Mouse (Mus musculus): ENCODE measurements at regions not wholly inside any gene's neighbourhood (a gene's known extent, or its start where the extent isn't known, plus 50 kb on each side); places are given as distances from the start of the nearest gene placed in this dataset.

DNA sequence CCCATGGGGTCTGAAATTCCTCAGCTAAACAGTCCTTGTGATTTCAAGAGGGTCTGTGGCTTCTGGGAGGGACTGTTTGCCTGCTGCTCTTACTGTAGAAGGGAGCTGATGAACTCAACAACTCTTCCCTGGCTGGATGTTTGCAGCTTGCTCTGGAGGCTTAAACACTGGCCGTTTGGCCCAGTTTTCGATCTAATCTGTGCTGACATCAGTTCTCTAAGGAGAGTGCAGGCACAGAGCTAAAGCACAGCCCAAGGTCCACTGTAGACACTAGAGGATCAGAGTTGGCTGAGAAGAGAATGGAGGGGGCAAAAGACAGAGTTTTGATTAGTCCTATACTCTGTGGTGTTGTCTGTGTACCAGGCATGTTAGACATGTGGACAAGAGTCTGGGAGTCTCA lies 490.1 kb downstream of the Nedd1 start:
- DNase-seq (ENCODE audit: low read depth): no peak

- DNase-seq (ENCODE audit: low read depth): no peak
These were observed 496.4 kb downstream of the Nedd1 start for GRCm38 (mm10) chr10:92225818-92226217.

- DNase-seq (ENCODE audit: low read depth): no peak
These were observed 497.1 kb downstream of the Nedd1 start for GRCm38 (mm10) chr10:92225071-92225470.

DNA sequence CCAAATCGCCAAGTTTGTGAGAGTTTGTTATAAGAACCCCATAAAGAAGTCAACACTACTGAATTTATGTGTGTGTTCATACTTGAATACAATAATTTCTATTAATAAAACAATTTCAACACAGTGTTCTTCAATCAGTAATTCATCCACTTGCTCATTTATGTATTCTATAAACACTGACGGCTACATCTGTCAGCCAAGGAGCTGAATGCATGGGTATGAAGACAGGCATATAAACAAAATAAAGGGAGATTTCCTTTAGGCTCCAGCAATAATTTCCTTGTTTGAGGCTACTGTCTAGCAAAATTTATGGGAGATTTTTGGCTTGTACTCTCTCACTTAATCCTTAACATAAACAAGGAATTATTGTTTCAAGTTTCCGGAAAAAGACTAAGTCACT lies 502.9 kb downstream of the Nedd1 start:
- no peak for DNase-seq (ENCODE audit: low read depth)

GRCm38 (mm10) chr10:92170856-92171255 lies 551.4 kb downstream of the Nedd1 start:
- no peak for DNase-seq (ENCODE audit: low read depth)

DNA sequence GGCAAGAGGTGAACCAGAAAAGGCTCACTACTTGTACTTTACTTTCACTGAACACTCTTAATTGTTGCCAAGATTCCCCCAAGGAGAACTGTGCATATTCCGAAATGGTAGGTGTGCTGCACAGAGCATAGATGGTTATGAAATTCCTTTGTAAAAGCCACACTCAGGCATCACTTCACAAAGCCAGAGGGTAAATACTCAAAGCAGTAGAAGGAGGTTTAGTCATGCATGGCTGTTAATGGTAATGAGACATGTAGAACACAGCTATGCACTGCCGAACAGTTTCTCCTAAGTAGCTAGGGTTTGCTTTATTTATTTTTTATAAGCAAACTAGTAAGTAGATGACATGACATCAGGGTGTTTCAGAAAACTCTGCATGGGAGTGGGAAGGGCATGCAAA lies 556.2 kb downstream of the Nedd1 start:
- no peak for DNase-seq (ENCODE audit: low read depth)

DNA sequence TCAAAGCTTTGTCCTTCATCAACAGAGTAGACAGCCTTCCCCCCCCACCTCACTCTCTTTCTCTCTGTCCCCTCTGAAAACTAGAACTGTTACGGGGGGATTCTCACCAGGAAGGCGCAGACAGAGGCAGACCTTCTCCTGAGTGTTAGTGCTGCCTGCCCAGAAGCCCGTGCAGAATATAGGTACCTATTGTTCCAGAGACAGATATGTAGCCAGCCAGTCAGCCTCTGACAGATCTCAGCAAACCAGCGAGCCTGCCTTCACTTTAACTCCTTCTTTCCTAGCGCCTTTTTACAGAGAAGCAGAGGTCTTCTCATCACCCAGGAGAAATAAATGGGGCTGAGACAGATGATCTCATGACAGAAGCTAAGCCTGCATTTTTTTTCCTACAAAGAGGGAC lies 557.2 kb downstream of the Nedd1 start:
- DNase-seq (ENCODE audit: low read depth): no peak

- no peak for DNase-seq (ENCODE audit: low read depth)
These were observed 557.6 kb downstream of the Nedd1 start for GRCm38 (mm10) chr10:92164648-92164960.

DNA sequence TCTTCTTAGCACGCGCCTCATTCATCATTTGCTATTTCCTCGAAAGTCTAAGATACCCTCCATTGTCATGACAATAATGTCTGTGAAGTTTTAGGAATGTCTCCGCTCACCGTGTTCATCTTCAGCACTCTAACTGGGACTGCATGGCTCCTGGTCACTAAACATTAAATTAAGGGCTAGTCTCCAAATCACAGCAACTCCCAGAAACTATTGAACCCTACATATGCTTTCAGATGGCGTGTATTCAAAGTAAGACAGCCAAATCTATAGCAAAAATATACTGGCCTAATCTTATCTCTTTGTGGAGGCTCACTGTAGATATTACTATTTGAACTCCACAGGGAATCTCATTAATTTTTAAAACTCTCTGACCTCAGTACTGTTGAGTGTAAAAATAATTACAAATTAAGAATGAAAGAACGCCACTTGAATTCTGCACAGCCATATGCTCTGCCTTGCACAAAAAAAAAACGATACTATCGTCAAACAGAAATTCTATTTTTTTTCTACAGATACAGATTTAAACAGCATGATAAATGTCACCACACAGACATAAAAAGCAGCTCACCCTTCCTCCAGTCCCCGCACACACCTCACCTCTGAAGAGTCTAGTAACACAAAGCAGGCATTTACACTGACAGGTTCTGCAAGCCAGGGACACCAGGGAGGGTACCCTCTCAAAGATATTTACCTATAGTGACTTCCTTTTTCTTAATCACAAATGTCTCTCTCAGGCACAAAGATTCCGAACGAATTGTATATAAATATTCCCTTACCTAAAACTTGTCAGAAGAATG lies 558.2 kb downstream of the Nedd1 start:
- DNase-seq (ENCODE audit: low read depth): no peak

DNA sequence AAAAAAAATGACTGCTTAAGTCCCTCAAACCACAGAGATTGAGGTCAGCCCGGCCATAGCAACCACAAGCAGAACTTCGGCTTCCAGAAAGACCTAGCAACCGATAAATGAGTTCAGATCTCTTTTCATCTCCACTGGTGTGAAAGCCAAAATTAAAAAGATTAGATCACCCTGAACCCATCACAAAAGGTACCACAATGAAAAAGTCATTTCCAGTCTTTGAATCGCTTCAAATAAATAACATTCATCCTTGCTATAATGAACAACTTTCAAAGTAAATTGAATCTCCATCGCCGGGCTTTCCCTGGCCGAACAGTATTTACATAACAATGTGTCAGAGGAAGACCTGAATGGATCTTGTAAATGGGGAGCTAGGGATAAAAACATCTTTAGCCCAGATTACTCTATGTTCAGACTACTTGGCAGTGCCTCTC lies 559.1 kb downstream of the Nedd1 start:
- no peak for DNase-seq (ENCODE audit: low read depth)

DNA sequence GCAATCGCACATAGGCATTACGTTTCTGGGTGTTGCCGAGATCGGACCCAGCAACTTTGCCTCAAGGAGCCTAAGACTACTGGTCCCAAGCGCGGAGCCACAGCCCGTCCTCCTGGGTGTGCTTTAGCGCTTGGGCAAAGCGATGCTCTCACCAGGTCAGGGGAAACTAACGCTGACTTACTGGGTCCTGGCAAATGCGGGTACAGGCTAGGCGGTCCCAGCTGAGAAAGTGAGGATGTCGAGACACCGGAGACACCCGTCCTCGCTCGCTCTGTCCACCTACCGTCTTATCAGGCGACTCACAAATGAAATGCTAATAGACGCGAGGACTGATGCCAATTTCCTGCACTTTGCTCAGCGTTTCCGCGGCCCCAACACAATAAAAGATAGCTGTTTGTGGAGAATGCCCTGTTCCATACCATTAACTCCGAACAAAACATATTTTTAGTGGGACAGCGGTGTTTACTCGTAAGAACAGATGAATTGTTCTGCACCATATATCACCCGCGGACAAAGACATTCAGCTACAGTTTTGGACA lies 559.7 kb downstream of the Nedd1 start:
- no peak for DNase-seq (ENCODE audit: low read depth)

DNA sequence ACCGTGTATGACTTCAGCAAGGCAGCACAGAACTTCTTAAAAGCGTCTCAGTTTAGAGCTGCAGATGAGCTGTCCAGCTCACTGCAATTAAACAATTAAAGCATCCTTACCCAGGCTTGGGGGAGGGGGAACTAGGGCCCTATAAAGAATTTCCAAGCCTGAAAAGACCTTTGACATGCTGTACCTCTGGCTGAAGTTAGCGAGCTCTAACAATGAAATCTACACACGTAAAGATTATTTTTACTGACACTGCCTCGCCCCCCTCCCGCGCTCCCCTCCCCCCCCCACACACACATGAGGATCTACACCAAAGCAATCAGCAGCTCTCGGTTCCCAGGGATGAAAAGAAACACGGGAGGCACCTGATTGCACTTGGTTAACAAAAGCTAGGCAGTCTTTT lies 560.7 kb downstream of the Nedd1 start:
- no peak for DNase-seq (ENCODE audit: low read depth)

- DNase-seq (ENCODE audit: low read depth): no peak
These were observed 576.0 kb downstream of the Nedd1 start for GRCm38 (mm10) chr10:92146263-92146662.

DNA sequence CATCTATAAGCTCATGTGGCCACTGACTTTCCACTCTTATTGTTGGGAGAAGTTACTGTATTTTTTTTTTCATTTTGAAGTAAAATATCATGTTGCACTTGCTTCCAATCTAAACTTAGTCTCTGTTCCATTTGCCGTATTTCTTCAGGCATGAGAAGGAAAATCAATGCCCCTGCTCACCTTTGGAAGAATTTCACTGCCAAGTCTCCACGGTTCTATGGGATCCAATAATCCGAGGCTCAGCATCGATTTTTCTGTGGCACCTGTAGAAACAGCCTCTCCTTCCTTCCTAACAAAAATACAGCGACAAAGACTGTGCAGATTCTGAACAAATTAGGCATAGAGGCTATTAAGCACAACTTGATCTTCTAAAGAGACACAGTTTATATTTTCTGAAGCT lies 586.7 kb downstream of the Nedd1 start:
- DNase-seq (ENCODE audit: low read depth): no peak

GRCm38 (mm10) chr10:92112790-92113189 lies 609.4 kb downstream of the Nedd1 start:
- DNase-seq (ENCODE audit: low read depth): no peak

GRCm38 (mm10) chr10:92106331-92106730 lies 615.9 kb downstream of the Nedd1 start:
- no peak for DNase-seq (ENCODE audit: low read depth)

GRCm38 (mm10) chr10:92103887-92104286 lies 618.3 kb downstream of the Nedd1 start:
- no peak for DNase-seq (ENCODE audit: low read depth)

GRCm38 (mm10) chr10:92102755-92103154 lies 619.5 kb downstream of the Nedd1 start:
- no peak for DNase-seq (ENCODE audit: low read depth)

- DNase-seq (ENCODE audit: low read depth): no peak
These were observed 624.7 kb downstream of the Nedd1 start for GRCm38 (mm10) chr10:92097562-92097961.

DNA sequence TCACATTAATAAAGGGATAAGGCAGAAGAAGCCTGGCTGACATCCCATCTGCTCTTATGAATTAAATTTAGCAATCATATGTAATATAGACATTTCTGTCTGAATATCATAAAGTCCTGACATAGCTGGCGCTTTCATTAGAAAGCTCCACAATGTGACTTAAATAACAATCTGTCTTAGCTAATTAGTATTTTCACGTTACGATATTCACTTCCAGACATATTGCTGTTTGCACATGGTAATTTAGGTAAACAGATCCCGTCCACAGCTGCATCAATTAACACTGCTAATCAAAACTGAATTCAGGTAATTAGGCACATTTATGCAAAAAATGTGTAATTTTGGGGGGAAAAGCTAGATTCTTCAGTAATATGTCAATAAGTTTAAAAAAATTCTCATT lies 625.1 kb downstream of the Nedd1 start:
- DNase-seq (ENCODE audit: low read depth): no peak

GRCm38 (mm10) chr10:92091480-92092395 lies 630.5 kb downstream of the Nedd1 start:
- no peak for DNase-seq (ENCODE audit: low read depth)

GRCm38 (mm10) chr10:92082111-92082510 lies 640.1 kb downstream of the Nedd1 start:
- no peak for DNase-seq (ENCODE audit: low read depth)

DNA sequence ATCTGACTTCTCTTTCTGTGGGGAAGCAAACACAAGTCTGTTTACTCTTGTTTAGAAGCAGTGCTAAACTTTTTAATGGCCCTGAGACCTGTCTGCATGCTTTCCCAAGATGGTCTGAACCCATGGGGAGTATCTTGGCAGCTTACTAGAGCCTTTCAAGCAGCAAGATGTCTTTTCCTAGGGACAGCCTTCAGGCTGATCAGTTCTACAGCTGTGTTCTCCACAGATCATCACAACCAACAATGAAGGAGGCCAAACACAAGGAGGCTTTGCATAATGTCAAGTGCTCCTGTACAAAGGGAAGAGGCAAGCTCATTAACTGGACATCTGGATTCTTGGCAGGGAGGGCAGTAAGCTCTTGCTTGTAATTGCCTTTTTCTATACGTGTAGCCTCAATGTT lies 641.0 kb downstream of the Nedd1 start:
- no peak for DNase-seq (ENCODE audit: low read depth)

All from 416B (cell line).